Mouse (Mus musculus) G1E (cell line): ENCODE data around the gene Ctnnbl1. TPM values are rescaled to one million over a fixed set of nuclear protein-coding genes. Genes with fewer than 3 reads are reported as not detected.

Source experiments
- ATAC-seq: 2 replicates; pipeline ENCODE4 v1.8.0; 2016; ENCODE audit warnings: mild to moderate bottlenecking; ENCODE audit not compliant: insufficient number of reproducible peaks, poor library complexity, low FRiP score, severe bottlenecking; ENCODE audit errors: extremely low read depth
- DNase-seq: peaks from one replicate; pipeline ENCODE4 v3.0.0; 2012; ENCODE audit warnings: low spot score
- H3K27me3 ChIP-seq: 2 replicates; pipeline ENCODE4 v1.6.1; 2012; ENCODE audit warnings: mild to moderate bottlenecking, low read length, inconsistent platforms; ENCODE audit not compliant: insufficient read depth
- H3K36me3 ChIP-seq: replicated peaks from 2 replicates; pipeline ENCODE3; 2012; ENCODE audit warnings: mild to moderate bottlenecking, inconsistent platforms
- H3K4me1 ChIP-seq: 2 replicates; pipeline ENCODE4 v1.6.1; 2012; ENCODE audit warnings: low read depth, low read length, inconsistent platforms, mixed read lengths; ENCODE audit not compliant: insufficient read depth
- H3K4me3 ChIP-seq: 2 replicates; pipeline ENCODE4 v1.5.1; 2012; ENCODE audit warnings: low read depth, mild to moderate bottlenecking, inconsistent platforms, low read length, moderate library complexity, mixed read lengths
- H3K9me3 ChIP-seq: replicated peaks from 2 replicates; pipeline ENCODE4 v1.6.1; 2012; ENCODE audit warnings: inconsistent platforms
- CTCF ChIP-seq: IDR thresholded peaks from 2 replicates; pipeline ENCODE4 v1.5.1; 2012; ENCODE audit warnings: low read depth, low read length, inconsistent platforms, mixed read lengths
- GATA1 ChIP-seq: IDR thresholded peaks from 2 replicates; pipeline ENCODE4 v1.6.1; 2012; ENCODE audit warnings: borderline replicate concordance, low read length, inconsistent platforms, mixed read lengths
- GATA2 ChIP-seq: IDR thresholded peaks from 2 replicates; pipeline ENCODE4 v1.6.1; 2012; ENCODE audit warnings: low read depth, low read length, inconsistent platforms, borderline replicate concordance
- POLR2AphosphoS5 ChIP-seq: IDR thresholded peaks from 2 replicates; pipeline ENCODE4 v1.6.1; 2012; ENCODE audit warnings: low read depth, low read length, inconsistent platforms; ENCODE audit not compliant: insufficient replicate concordance
- TAL1 ChIP-seq: conservative IDR thresholded peaks from 2 replicates; pipeline ENCODE4 v1.6.1; 2012; ENCODE audit warnings: low read depth, low read length, inconsistent platforms, mixed read lengths
- polyA plus RNA-seq: library from polyadenylated mRNA; stranded (reverse); fragments of >175 nt; gene quantifications from 2 replicates; pipeline ENCODE4 v1.2.3, GENCODE M21; 2012
- total RNA-seq, 2 experiments: library from RNA; stranded (forward) in 1 of 2; stranded (reverse) in 1 of 2; fragments of 200-1000 nt in 1 of 2; fragments of >200 nt in 1 of 2; fragmentation: Nextera tagmentation in 1 of 2; gene quantifications; 2 replicates each; pipeline ENCODE4 v1.2.3; 2014 to 2017

Gene Ctnnbl1
- total and polyA plus RNA-seq, 3 experiments: 22.9 to 53.9 (median 32.4) TPM

DNA sequence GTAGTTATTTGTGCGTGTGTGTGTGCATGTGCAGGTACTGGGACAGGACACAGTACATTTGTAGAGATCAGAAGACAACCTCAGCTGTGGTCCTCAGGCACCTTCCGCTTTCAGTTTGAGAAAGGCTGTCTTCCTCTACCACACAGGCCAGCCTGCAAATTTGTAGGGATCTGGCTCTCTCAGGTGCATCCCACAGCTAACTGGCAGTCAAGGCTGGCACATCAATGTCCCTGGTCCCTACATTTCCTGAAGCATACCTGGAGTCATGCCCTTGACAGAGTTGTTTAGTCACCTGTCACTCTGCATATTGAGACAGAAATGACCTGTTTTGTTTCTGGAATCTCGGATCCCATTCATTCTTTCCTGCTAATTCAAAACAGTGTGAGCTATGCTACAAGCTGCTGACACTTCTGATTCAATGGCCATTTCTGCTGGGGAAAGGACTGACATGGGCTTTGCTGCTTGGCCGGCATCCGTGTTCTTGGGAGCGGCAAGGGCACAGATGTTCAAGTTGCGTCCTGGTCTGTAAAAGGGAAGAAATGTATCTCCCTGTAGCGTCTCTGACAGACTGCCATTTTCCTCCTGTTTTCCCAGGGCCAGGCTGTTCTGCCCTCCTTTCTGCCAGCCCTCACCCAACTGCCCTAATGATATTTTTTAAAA, 53.8 kb downstream of the Ctnnbl1 start:
- peaks cover 20% of the 10 kb centered on the region for H3K4me1 ChIP-seq
- no peaks in the 10 kb centered on the region for H3K9me3 ChIP-seq
- H3K27me3 ChIP-seq: no peaks in the 10 kb centered on the region
- peaks cover 78% of the 10 kb centered on the region for H3K36me3 ChIP-seq
- ATAC-seq (no peak), DNase-seq (no peak)
- TF ChIP-seq TAL1 (no peak), POLR2AphosphoS5 (no peak), CTCF (no peak), GATA1 (no peak), GATA2 (no peak)
- H3K4me3 ChIP-seq: no peak overlapping the region

DNA sequence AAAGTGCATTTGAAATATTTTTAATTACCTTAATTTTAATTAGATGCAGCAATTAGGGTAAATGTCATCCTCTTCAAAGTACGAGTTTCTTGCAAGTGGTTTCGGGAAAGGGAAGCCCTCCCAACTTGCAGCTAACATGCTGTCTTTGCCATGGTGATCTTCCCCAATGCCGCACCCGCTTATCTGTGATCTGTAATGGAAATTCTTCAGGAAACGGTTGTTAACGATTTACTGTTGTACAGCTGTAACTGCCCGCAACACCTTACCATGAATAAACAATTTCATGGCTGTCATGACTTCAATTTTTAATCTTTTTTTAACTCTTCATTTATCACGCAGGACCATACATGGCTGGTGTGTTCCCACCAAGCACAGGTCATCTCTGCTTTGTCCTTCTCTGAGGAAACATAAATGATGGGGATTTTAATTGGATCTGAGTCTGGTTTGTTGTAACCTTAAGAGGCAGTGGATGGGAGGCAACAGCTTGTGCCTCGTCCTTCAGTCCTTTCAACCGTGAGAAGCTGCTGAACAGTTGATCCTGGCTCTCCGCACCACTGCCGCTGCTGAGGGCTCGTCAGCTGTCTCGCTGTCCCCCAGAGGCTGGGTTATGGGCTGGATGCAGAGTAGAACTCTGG, 54.4 kb downstream of the Ctnnbl1 start:
- Histone ChIP-seq H3K4me1 (peaks cover 20% of the 10 kb centered on the region), H3K36me3 (peaks cover 76% of the 10 kb centered on the region), H3K9me3 (no peaks in the 10 kb centered on the region), H3K4me3 (no peak overlapping the region), H3K27me3 (no peaks in the 10 kb centered on the region)
- ATAC-seq (no peak), DNase-seq (no peak)
- TF ChIP-seq GATA1: no peak
- TF ChIP-seq GATA2: no peak
- no peak for TF ChIP-seq POLR2AphosphoS5
- TF ChIP-seq CTCF: no peak
- no peak for TF ChIP-seq TAL1

DNA sequence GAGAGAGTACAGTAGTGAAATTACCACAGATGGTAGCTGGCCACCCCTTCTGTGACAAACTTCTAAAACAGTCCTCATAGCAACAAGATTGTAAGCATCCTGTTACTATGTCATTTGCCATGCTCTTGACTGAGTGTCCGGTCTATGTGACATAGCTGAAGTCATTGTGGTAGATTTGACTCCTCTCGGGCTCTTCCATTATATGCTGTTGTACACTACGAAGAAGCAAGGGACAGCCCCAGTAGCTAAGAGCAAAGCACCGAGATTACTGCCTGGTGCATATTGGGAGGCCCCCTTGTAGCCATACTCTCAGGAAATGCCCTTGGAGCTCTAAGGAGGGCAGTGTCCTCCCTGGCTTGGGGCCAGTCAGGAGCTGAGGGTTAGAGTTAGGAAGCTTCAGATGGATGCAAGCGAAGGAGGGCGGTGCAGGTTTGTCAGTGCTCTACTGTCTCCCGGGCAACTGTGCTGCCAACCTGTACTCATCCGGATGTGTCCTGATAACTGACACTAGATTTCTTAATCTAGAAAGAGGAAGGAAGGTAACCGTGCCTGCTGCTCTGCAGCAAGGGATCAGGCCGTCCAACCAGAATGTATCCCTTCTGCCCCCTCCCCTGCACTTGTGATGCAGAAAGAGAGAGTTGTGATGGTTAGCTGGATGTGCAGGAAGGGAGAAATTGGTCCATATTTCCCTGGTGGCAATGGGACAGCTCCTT, 55.8 kb downstream of the Ctnnbl1 start:
- H3K27me3 ChIP-seq: no peaks in the 10 kb centered on the region
- no peak for DNase-seq
- ATAC-seq: no peak
- no peaks in the 10 kb centered on the region for H3K9me3 ChIP-seq
- TF ChIP-seq GATA2: no peak
- TF ChIP-seq POLR2AphosphoS5: no peak
- TF ChIP-seq TAL1: no peak
- TF ChIP-seq CTCF: no peak
- TF ChIP-seq GATA1: no peak
- H3K4me1 ChIP-seq: peaks cover 20% of the 10 kb centered on the region
- peaks cover 73% of the 10 kb centered on the region for H3K36me3 ChIP-seq
- no peak overlapping the region for H3K4me3 ChIP-seq

DNA sequence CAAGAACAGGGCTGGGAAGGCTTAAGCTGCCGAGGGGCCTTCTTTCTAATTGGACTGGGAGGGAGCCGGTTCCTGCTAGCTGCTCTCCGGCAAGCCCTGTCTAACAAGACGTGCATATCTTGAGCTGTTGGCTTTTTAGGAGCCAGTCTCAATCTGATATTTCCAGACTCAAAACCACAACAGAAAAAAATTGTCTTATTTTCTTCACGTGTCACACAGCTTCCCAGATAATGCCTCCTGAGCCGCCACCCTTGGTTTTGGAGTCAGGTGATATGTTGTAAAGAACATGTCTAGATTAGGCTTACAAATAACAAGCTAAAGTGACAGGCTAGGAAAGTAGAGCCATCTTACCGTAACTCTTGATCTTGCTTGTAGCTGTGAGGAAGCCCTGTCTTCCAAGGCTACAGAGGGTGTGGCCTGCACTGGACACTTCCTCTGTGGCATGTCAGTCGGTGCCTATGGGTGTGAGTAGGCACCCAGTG, 56.7 kb downstream of the Ctnnbl1 start:
- Histone ChIP-seq H3K4me3 (no peak overlapping the region), H3K27me3 (no peaks in the 10 kb centered on the region), H3K4me1 (peaks cover 20% of the 10 kb centered on the region), H3K9me3 (no peaks in the 10 kb centered on the region), H3K36me3 (peaks cover 73% of the 10 kb centered on the region)
- DNase-seq (peak; percentile 20), ATAC-seq (peak; percentile 66)
- TF ChIP-seq GATA1 (no peak), CTCF (no peak), TAL1 (no peak)

DNA sequence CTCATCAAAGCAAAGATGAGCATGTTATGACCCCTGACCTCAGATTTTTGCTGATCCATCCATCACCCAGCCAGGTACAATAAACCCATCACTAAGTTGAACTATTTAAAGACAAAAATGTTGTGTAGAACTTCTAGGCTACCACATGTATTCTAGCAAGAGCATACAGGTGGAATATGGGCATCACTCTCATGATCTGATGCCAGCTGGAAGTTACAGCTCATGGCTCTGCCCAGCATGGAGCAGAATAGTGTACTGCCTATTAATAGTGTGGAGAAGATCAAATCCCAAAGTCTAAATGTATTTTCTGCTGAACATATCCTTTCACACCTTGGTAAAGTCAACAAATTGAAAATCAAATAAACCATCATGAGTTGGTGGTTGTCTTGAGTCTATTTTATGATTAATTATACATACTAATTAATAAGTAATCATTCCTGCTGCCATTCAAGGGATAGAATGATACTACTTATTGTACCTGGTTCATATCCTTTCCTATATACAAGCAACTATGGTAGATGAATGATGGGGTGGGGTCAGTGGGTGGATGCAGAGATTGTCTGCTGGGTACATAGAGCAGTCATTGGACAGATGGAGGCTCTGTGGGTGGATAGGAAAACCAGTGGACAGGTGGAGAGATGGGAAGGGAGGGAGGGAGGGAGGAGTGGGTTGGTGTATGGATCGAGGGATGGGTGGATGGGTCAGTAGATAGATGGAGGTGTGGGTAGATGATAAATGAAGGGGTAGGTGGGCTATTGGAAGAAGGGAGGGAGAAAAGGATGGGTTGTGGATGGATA, 58.6 kb downstream of the Ctnnbl1 start:
- H3K27me3 ChIP-seq: no peaks in the 10 kb centered on the region
- DNase-seq (no peak), ATAC-seq (no peak)
- peaks cover 72% of the 10 kb centered on the region for H3K36me3 ChIP-seq
- no peaks in the 10 kb centered on the region for H3K9me3 ChIP-seq
- no peak overlapping the region for H3K4me3 ChIP-seq
- H3K4me1 ChIP-seq: peaks cover 20% of the 10 kb centered on the region
- no peak for TF ChIP-seq TAL1
- no peak for TF ChIP-seq POLR2AphosphoS5
- no peak for TF ChIP-seq GATA1
- TF ChIP-seq GATA2: no peak
- no peak for TF ChIP-seq CTCF
